Mouse (Mus musculus) forebrain, postnatal 0 days (tissue): ENCODE measurements at regions not wholly inside any gene's neighbourhood (a gene's known extent, or its start where the extent isn't known, plus 50 kb on each side); places are given as distances from the start of the nearest gene placed in this dataset.

Source experiments
- ATAC-seq: fragments of 200-750 bp; cut with Nextera tagmentation; 2 replicates; pipeline ENCODE4 v1.8.0; 2017; ENCODE audit warnings: mild to moderate bottlenecking, moderate library complexity
- DNase-seq: peaks from one replicate; pipeline ENCODE4 v3.0.0-alpha.2; 2015
- H3K27ac ChIP-seq: fragments of 300-500 bp; sonication (generic); 2 replicates; pipeline ENCODE4 v1.5.1; 2014; ENCODE audit warnings: low read depth, mild to moderate bottlenecking, antibody characterized with exemption, low read length, moderate library complexity, mixed read lengths
- H3K27me3 ChIP-seq: fragments of 300-500 bp; sonication (generic); 2 replicates; pipeline ENCODE4 v1.6.1; 2014; ENCODE audit warnings: mild to moderate bottlenecking, low read length, mixed read lengths; ENCODE audit not compliant: insufficient read depth
- H3K36me3 ChIP-seq: fragments of 300-500 bp; sonication (generic); 2 replicates; pipeline ENCODE4 v1.6.1; 2014; ENCODE audit warnings: mild to moderate bottlenecking, moderate library complexity; ENCODE audit not compliant: insufficient read depth
- H3K4me1 ChIP-seq: fragments of 300-500 bp; sonication (generic); 2 replicates; pipeline ENCODE4 v1.6.1; 2014; ENCODE audit warnings: antibody characterized with exemption; ENCODE audit not compliant: insufficient read depth
- H3K4me2 ChIP-seq: fragments of 300-500 bp; sonication (generic); 2 replicates; pipeline ENCODE4 v1.6.1; 2014; ENCODE audit warnings: low read depth, mild to moderate bottlenecking, moderate library complexity
- H3K4me3 ChIP-seq: fragments of 300-500 bp; sonication (generic); 2 replicates; pipeline ENCODE4 v1.5.1; 2014; ENCODE audit warnings: low read depth, low read length, mixed read lengths
- H3K9ac ChIP-seq: fragments of 300-500 bp; sonication (generic); 2 replicates; pipeline ENCODE4 v1.6.1; 2014; ENCODE audit warnings: mild to moderate bottlenecking
- H3K9me3 ChIP-seq: fragments of 300-500 bp; sonication (generic); 2 replicates; pipeline ENCODE4 v1.6.1; 2016; ENCODE audit warnings: low read length
- CTCF ChIP-seq: sonication (generic); IDR thresholded peaks from 2 replicates; pipeline ENCODE4 v1.5.1; 2016; ENCODE audit warnings: antibody characterized with exemption, control low read depth, low read depth
- WGBS: fragments of 180-500 bp; shearing (Covaris S2); extraction: QIAGEN DNeasy Blood & Tissue Kit; methylation state at CpG from one replicate; pipeline ENCODE4 v1.1.7; 2014; 5-methylcytosine and 5-hydroxymethylcytosine counted together

DNA sequence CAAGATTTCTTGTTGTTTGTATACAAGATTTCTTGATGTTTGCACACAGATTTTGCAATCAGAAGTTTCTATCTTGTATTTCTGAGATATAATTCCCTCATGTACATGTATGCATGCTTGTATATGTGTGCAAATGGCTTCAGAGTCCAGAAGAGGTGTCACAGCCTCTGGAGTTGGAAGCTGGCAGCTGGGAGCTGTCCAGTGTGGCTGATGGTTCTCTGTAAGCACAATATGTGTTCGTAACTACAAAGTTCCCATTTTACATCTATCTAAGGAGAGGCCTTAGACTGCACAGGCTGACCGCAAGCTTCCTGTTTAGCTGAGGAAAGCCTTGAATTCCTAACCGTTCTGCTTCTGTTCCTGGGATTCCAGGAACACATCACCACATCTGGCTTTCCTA lies 119.0 kb downstream of the Fam76b start:
- ATAC-seq, result no peak
- TF ChIP-seq CTCF, result no peak
- no peak for DNase-seq
- Histone ChIP-seq H3K36me3 (no peaks in the 10 kb centered on the region), H3K9ac (no peak overlapping the region), H3K9me3 (no peaks in the 10 kb centered on the region), H3K4me3 (no peak overlapping the region), H3K4me1 (no peaks in the 10 kb centered on the region), H3K27me3 (no peaks in the 10 kb centered on the region), H3K27ac (no peak overlapping the region), H3K4me2 (no peak overlapping the region)
- 87% methylated on average over 3 of the region's 3 CpGs for WGBS

GRCm38 (mm10) chr9:13952157-13952556 lies 124.6 kb downstream of the Fam76b start:
- Histone ChIP-seq H3K9ac (no peak overlapping the region), H3K4me3 (no peak overlapping the region), H3K4me2 (no peak overlapping the region), H3K9me3 (no peaks in the 10 kb centered on the region), H3K36me3 (no peaks in the 10 kb centered on the region), H3K27ac (no peak overlapping the region), H3K4me1 (no peaks in the 10 kb centered on the region), H3K27me3 (no peaks in the 10 kb centered on the region)
- ATAC-seq (no peak), DNase-seq (no peak)
- TF ChIP-seq CTCF, result no peak

GRCm38 (mm10) chr9:13963140-13963763 lies 135.7 kb downstream of the Fam76b start:
- H3K9me3 ChIP-seq, result no peaks in the 10 kb centered on the region
- no peak overlapping the region for H3K4me3 ChIP-seq
- no peak for DNase-seq
- no peak overlapping the region for H3K4me2 ChIP-seq
- no peaks in the 10 kb centered on the region for H3K4me1 ChIP-seq
- H3K27me3 ChIP-seq, result no peaks in the 10 kb centered on the region
- WGBS, result 22% methylated on average over 7 of the region's 7 CpGs
- no peak for TF ChIP-seq CTCF
- H3K27ac ChIP-seq, result no peak overlapping the region
- ATAC-seq, result no peak
- no peaks in the 10 kb centered on the region for H3K36me3 ChIP-seq
- no peak overlapping the region for H3K9ac ChIP-seq

DNA sequence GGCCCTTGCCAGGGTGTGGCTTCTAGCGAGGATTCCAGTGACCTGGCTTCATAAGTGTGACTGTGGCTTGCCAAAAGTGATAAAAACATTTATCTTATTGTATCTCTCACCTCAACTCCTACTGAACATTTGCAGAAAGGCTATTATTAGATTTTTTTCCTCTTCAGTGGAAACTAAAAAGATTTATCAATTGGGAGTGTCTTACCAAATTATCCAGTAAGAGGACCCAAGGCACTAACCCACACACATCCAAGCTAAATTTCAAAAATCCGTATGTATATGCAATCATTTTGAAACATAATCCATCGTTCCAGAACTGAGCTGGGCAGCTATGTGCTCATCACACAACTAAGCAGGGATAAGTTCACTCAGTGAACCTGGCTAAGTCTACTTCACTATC lies 136.3 kb downstream of the Fam76b start:
- TF ChIP-seq CTCF, result no peak
- H3K36me3 ChIP-seq, result no peaks in the 10 kb centered on the region
- H3K9me3 ChIP-seq, result no peaks in the 10 kb centered on the region
- no peak overlapping the region for H3K9ac ChIP-seq
- no peak overlapping the region for H3K4me3 ChIP-seq
- no peaks in the 10 kb centered on the region for H3K27me3 ChIP-seq
- 71% methylated on average over 3 of the region's 3 CpGs for WGBS
- ATAC-seq (no peak), DNase-seq (no peak)
- no peaks in the 10 kb centered on the region for H3K4me1 ChIP-seq
- no peak overlapping the region for H3K4me2 ChIP-seq
- H3K27ac ChIP-seq, result no peak overlapping the region

DNA sequence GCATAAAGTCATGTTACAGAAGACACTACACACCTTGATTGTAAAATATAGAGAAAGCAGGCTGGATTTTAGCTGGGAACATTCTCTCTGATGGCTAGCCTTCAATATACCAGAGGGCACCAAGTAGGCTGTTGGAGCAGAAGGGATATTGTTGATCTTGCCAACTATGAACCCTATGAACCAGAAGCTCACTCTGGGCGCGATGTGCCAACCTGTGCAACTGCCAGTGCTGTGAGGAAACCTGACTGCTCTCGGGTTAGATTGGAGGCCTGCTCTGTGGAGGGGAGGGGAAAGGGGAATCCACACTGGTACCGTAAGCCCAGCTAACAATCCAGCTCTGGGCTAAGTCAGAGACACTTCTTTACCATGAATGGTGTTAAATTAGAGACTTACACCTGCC lies 136.7 kb downstream of the Fam76b start:
- H3K9me3 ChIP-seq, result no peaks in the 10 kb centered on the region
- WGBS, result 62% methylated on average over 4 of the region's 4 CpGs
- no peak overlapping the region for H3K9ac ChIP-seq
- no peaks in the 10 kb centered on the region for H3K4me1 ChIP-seq
- ATAC-seq (no peak), DNase-seq (no peak)
- TF ChIP-seq CTCF, result no peak
- H3K4me3 ChIP-seq, result no peak overlapping the region
- H3K27me3 ChIP-seq, result no peaks in the 10 kb centered on the region
- H3K4me2 ChIP-seq, result no peak overlapping the region
- no peak overlapping the region for H3K27ac ChIP-seq
- H3K36me3 ChIP-seq, result no peaks in the 10 kb centered on the region

DNA sequence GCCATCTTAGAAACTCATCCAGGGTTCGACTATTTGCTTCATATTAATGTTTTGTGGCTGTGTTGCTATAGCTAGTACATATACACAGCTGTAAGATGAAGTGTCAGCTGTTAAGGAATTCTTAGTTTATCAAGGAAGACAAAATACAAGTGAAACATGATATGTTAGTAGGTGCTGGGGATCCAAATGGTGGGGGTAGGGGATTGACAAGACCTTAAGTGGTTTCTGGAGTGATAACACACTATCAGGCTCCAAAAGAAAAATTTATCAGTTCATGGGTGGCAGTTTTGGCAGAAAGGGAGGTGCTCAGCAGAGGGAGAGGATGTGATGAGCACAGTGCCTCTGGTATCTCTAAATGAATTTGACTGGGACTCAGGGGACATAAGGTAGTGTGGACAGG lies 138.7 kb downstream of the Fam76b start:
- TF ChIP-seq CTCF, result no peak
- Histone ChIP-seq H3K4me1 (no peaks in the 10 kb centered on the region), H3K4me2 (no peak overlapping the region), H3K27me3 (no peaks in the 10 kb centered on the region), H3K36me3 (no peaks in the 10 kb centered on the region), H3K9ac (no peak overlapping the region), H3K4me3 (no peak overlapping the region), H3K27ac (no peak overlapping the region), H3K9me3 (no peaks in the 10 kb centered on the region)
- ATAC-seq (no peak), DNase-seq (no peak)
- WGBS, result 78% methylated on average over 1 of the region's 1 CpGs

- no peak for TF ChIP-seq CTCF
- H3K4me2 ChIP-seq, result no peak overlapping the region
- no peaks in the 10 kb centered on the region for H3K27me3 ChIP-seq
- peak; percentile 47; the same call in 1 of the 2 replicates for ATAC-seq
- no peaks in the 10 kb centered on the region for H3K36me3 ChIP-seq
- no peaks in the 10 kb centered on the region for H3K9me3 ChIP-seq
- no peak overlapping the region for H3K9ac ChIP-seq
- H3K4me3 ChIP-seq, result no peak overlapping the region
- WGBS, result 69% methylated on average over 1 of the region's 1 CpGs
- H3K4me1 ChIP-seq, result no peaks in the 10 kb centered on the region
- no peak overlapping the region for H3K27ac ChIP-seq
- DNase-seq, result peak; percentile 46
Observed at GRCm38 (mm10) chr9:13969262-13969661, 141.7 kb downstream of the Fam76b start.
